Mouse (Mus musculus) midbrain, embryonic 15.5 days (tissue): ENCODE data around the gene Cog5. TPM values are rescaled to one million over a fixed set of nuclear protein-coding genes. Genes with fewer than 3 reads are reported as not detected.
A peak's percentile ranks its signal among the peaks of the same experiment; 100 is the strongest.
"Not testable (repeated sequence)": the region's sequence is repeated elsewhere in the genome, so short reads cannot be mapped to it uniquely, and the experiment has no call there.

Experiments
- ATAC-seq: fragments of 200-750 bp; cut with Nextera tagmentation; replicated peaks from 2 replicates; pipeline ENCODE4 v1.8.0; 2017; ENCODE audit warnings: moderate TSS enrichment
- H3K27ac ChIP-seq: fragments of 300-500 bp; sonication (generic); 2 replicates; pipeline ENCODE4 v1.5.1; 2015; ENCODE audit warnings: mild to moderate bottlenecking, inconsistent platforms
- H3K27me3 ChIP-seq: fragments of 300-500 bp; sonication (generic); replicated peaks from 2 replicates; pipeline ENCODE4 v1.6.1; 2015; ENCODE audit warnings: inconsistent platforms
- H3K36me3 ChIP-seq: fragments of 300-500 bp; sonication (generic); replicated peaks from 2 replicates; pipeline ENCODE4 v1.6.1; 2015; ENCODE audit warnings: inconsistent platforms
- H3K4me1 ChIP-seq: fragments of 300-500 bp; sonication (generic); 2 replicates; pipeline ENCODE4 v1.6.1; 2015; ENCODE audit warnings: inconsistent platforms
- H3K4me2 ChIP-seq: fragments of 300-500 bp; sonication (generic); 2 replicates; pipeline ENCODE4 v1.6.1; 2015; ENCODE audit warnings: inconsistent platforms, mild to moderate bottlenecking, moderate library complexity
- H3K4me3 ChIP-seq: fragments of 300-500 bp; sonication (generic); 2 replicates; pipeline ENCODE4 v1.5.1; 2015; ENCODE audit warnings: mild to moderate bottlenecking, inconsistent platforms
- H3K9ac ChIP-seq: fragments of 300-500 bp; sonication (generic); 2 replicates; pipeline ENCODE4 v1.6.1; 2015; ENCODE audit warnings: mild to moderate bottlenecking, inconsistent platforms
- H3K9me3 ChIP-seq: fragments of 300-500 bp; sonication (generic); 2 replicates; pipeline ENCODE4 v1.6.1; 2016; ENCODE audit warnings: inconsistent platforms
- WGBS: fragments of 180-500 bp; shearing (Covaris S2); methylation state at CpG from one replicate; pipeline ENCODE4 v1.1.7; 2015; ENCODE audit warnings: mixed read lengths; 5-methylcytosine and 5-hydroxymethylcytosine counted together
- polyA plus RNA-seq: library from polyadenylated mRNA; unstranded; fragments of >200 nt; fragmentation: Nextera tagmentation; extraction: Ambion mirVana; gene quantifications from 2 replicates; pipeline ENCODE4 v1.2.1, GENCODE M21; 2015

Cog5 gene
- polyA plus RNA-seq = 26.1 and 28.4 TPM in 2 replicates

DNA sequence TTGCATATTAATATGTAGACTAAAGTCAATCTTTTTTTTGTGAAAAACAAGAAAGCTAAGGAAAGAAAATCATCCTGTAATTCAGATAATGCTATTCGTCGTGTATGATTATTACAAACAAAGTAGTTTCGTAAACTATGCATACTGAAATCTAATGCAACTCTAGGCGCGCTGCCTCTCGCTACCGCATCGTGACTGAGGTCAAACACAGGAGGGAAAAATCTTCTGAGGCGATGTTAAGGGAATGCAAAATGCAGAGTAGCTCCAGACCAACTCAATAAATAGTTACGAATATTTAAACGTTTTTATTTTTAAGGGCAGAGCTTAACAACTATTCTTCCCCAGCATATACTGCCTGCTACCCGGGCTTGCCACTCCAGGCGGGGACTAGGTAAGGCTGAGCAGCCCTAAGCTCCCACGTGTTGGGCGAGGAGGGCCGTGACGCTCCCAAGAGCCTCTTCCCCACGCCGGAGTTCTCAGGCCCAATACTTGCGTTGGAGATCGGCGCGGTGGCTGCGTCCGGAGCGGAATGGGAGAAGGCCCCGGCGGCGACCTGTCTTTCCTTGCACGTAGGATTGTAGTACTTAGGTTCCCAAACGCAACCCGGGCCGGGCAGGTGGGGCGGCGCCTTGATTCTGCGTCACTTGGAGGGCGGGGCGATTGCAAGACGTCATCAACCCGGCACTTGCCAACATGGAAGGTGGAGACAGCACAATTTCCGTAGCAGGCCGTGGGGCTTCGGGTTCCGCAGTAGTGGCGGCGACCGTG, at the start of gene Cog5, which contains the start of gene Dus4l:
Cog5 (plus strand) TSS at position 673 of the 768 bp plus-strand sequence.
Dus4l (minus strand) TSS at position 630 of the 768 bp plus-strand sequence.
- WGBS = under 1% methylated on average over 47 of the region's 47 CpGs
- Histone ChIP-seq H3K27ac (peak within 1 kb of the TSS; percentile 84), H3K36me3 (no peaks in the 10 kb centered on the region)

DNA sequence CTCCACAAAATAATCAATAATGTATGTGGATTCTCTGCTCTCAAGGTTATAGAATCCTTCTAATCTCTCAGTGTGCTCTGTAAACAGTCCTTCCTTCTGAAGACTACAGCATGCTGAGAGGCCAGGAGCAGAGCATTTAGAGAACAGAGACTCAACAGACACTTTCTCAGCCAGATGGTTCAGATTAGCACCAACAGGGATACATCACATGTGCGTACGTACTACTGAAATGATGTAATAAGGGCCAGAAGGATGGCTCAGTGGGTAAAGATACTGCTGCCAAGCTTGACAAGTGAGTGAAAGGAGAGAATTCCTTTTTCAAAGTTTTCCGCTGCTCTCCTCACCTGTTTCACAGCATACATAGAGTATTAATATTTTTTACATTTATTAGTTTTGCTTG, 49.8 kb upstream of the Cog5 start:
- no peaks in the 10 kb centered on the region for H3K4me1 ChIP-seq
- H3K9me3 ChIP-seq = no peaks in the 10 kb centered on the region
- no peak overlapping the region for H3K4me2 ChIP-seq
- no peak overlapping the region for H3K4me3 ChIP-seq
- ATAC-seq = no peak
- H3K9ac ChIP-seq = no peak overlapping the region
- H3K36me3 ChIP-seq = no peaks in the 10 kb centered on the region
- 82% methylated on average over 3 of the region's 3 CpGs for WGBS
- H3K27me3 ChIP-seq = no peaks in the 10 kb centered on the region
- no peak overlapping the region for H3K27ac ChIP-seq

More for the DNA sequence above, at the start of gene Cog5, which contains the start of gene Dus4l:
- peak within 1 kb of the TSS; percentile 83 for H3K9ac ChIP-seq
- H3K9me3 ChIP-seq = no peaks in the 10 kb centered on the region
- peak within 1 kb of the TSS; percentile 93 for H3K4me3 ChIP-seq
- H3K4me1 ChIP-seq = peaks cover 6% of the 10 kb centered on the region
- H3K4me2 ChIP-seq = peak within 1 kb of the TSS; percentile 72
- ATAC-seq = peak; percentile 99
- no peaks in the 10 kb centered on the region for H3K27me3 ChIP-seq

GRCm38 (mm10) chr12:31608138-31608537, 46.5 kb upstream of the Cog5 start:
- WGBS = 7% methylated on average over 3 of the region's 3 CpGs

DNA sequence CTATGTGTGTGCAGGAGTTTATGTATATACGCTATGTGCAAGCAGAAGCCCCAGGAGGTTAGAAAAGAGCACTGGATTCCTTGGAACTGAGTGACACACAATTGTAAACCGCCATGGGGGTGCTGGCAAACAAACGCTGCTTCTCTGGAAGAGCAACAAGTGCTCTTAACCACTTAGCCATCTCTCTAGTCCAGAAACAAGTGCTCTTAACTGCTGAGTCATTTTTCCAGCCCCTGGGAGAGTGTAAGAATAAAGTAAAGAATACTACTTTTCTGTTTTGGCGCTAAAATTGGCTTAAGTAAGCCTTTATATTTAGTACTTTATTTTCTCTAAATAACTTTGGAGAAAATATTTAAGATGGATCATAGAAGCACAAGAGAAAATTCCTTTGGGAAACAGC, 41.3 kb upstream of the Cog5 start:
- 0 out of 2 replicates have a peak, but pooled peaks cover 2% of the 10 kb centered on the region for H3K36me3 ChIP-seq
- WGBS = 60% methylated on average over 4 of the region's 4 CpGs
- no peaks in the 10 kb centered on the region for H3K27me3 ChIP-seq
- H3K4me3 ChIP-seq = no peak overlapping the region
- ATAC-seq = no peak
- H3K9me3 ChIP-seq = no peaks in the 10 kb centered on the region
- no peak overlapping the region for H3K4me2 ChIP-seq
- no peak overlapping the region for H3K27ac ChIP-seq
- no peak overlapping the region for H3K9ac ChIP-seq
- H3K4me1 ChIP-seq = no peaks in the 10 kb centered on the region

More at GRCm38 (mm10) chr12:31608138-31608537, 46.5 kb upstream of the Cog5 start:
- H3K27ac ChIP-seq = no peak overlapping the region
- H3K4me2 ChIP-seq = no peak overlapping the region
- H3K4me3 ChIP-seq = no peak overlapping the region
- no peaks in the 10 kb centered on the region for H3K4me1 ChIP-seq
- H3K36me3 ChIP-seq = no peaks in the 10 kb centered on the region
- ATAC-seq = no peak
- H3K9me3 ChIP-seq = no peaks in the 10 kb centered on the region
- H3K9ac ChIP-seq = no peak overlapping the region
- no peaks in the 10 kb centered on the region for H3K27me3 ChIP-seq

GRCm38 (mm10) chr12:31620106-31620505, 34.6 kb upstream of the Cog5 start:
- no peak overlapping the region for H3K4me3 ChIP-seq
- ATAC-seq = no peak
- no peak overlapping the region for H3K9ac ChIP-seq
- H3K9me3 ChIP-seq = no peaks in the 10 kb centered on the region
- H3K36me3 ChIP-seq = 0 out of 2 replicates have a peak, but pooled peaks cover 3% of the 10 kb centered on the region
- H3K4me2 ChIP-seq = no peak overlapping the region
- H3K27ac ChIP-seq = no peak overlapping the region
- H3K27me3 ChIP-seq = no peaks in the 10 kb centered on the region
- H3K4me1 ChIP-seq = no peaks in the 10 kb centered on the region
- WGBS = 82% methylated on average over 8 of the region's 8 CpGs

- ATAC-seq = no peak
- Histone ChIP-seq H3K4me3 (no peak overlapping the region), H3K9me3 (no peaks in the 10 kb centered on the region), H3K36me3 (0 out of 2 replicates have a peak, but pooled peaks cover 3% of the 10 kb centered on the region), H3K4me1 (no peaks in the 10 kb centered on the region), H3K27me3 (no peaks in the 10 kb centered on the region), H3K9ac (no peak overlapping the region), H3K4me2 (no peak overlapping the region), H3K27ac (no peak overlapping the region)
- WGBS = 85% methylated on average over 1 of the region's 1 CpGs
Observed at GRCm38 (mm10) chr12:31625016-31625415, 29.7 kb upstream of the Cog5 start.

DNA sequence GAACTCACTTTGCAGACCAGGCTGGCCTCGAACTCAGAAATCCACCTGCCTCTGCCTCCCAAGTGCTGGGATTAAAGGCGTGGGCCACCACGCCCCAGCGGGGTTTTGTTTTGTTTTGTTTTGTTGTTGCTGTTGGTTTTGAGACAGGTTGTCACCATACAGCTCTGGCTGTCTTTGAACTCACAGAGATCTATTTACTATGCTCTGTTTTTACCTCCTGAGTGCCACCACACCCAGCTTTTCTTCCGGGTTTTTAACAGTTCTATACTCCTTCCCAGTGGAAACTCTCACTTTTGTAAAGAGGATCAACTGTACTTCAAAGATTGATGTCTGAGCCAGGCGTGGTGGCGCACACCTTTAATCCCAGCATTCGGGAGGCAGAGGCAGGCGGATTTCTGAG, 26.3 kb upstream of the Cog5 start:
- H3K4me3 ChIP-seq, H3K27me3 ChIP-seq, H3K9me3 ChIP-seq, H3K9ac ChIP-seq, ATAC-seq, H3K4me2 ChIP-seq, H3K36me3 ChIP-seq, H3K27ac ChIP-seq, H3K4me1 ChIP-seq: not testable (repeated sequence)
- 90% methylated on average over 9 of the region's 9 CpGs for WGBS

DNA sequence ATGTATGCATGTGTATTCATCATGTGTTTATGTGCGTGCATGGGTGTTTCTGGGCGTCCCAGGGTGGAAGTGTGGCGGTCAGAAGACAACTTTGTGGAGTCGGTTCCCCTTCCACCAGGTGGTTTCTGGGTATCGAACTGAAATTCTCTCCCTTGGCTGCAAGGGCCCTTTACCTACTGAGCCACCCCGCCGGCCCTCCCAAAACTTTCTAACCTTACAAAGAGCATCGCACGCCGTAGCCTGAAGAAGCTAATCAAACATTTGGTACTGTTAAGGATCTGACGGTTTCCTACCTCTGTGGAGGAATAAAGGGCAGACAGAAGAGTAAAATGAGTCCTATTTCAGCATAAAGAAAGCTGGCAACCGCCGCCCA, 20.7 kb upstream of the Cog5 start:
- H3K4me1 ChIP-seq = peaks cover 15% of the 10 kb centered on the region; the same call in 1 of the 2 replicates
- H3K27ac ChIP-seq = peak overlapping the region; percentile 77
- H3K4me2 ChIP-seq = peak overlapping the region; percentile 86
- 11% methylated on average over 13 of the region's 13 CpGs for WGBS
- H3K9me3 ChIP-seq = no peaks in the 10 kb centered on the region
- H3K36me3 ChIP-seq = no peaks in the 10 kb centered on the region
- H3K27me3 ChIP-seq = no peaks in the 10 kb centered on the region
- H3K4me3 ChIP-seq = peak overlapping the region; percentile 53
- peak overlapping the region; percentile 71 for H3K9ac ChIP-seq
- ATAC-seq = peak; percentile 60

DNA sequence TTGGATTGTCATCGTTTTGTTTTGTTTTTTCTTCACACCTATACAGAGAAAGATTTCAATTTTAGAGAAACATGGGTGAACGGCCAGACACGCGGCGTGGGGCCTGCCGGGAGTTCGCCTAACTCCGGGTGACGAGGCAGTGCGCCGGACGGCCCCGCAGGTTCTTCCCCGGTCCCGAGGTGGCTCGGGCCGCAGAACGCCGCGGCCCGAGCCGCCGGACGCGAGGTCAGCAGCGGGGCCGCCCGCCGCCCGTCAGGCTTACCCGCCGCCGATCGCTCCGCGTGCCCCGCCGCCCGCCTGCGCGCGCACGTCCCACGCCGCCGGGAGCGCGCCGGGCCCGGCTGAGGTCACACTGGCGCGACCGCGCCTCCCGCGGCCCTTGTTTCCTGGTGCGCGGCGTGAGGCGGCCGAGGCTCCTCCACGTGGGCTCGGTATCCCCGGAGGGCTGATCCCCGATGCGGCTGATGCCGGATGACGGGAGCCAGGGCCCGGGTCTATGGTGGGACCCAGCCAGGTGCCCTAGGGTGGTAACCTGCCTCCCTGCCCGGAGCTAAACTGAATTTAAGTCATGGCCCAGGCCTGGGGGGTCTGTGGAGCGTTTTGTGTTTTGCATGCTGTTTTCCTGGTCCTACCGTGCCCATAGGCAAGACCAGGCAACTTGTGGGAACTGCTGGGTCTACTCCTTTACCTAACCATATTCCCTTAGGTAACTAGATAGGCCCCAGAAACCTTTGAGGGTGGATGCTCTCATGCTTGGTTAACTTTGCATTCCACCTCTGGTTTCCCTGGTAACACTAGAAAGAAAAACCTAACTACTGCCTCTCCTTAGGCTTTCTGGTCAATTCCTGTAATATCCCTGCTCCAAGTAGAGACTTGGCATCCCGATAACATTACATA, 20.1 kb upstream of the Cog5 start, which contains the start of gene Bcap29:
Bcap29 (minus strand) TSS at position 316 of the 897 bp plus-strand sequence.
- Histone ChIP-seq H3K36me3 (no peaks in the 10 kb centered on the region), H3K4me1 (peaks cover 15% of the 10 kb centered on the region; the same call in 1 of the 2 replicates), H3K4me2 (peak within 1 kb of the TSS; percentile 86), H3K27ac (peak within 1 kb of the TSS; percentile 77), H3K9me3 (no peaks in the 10 kb centered on the region), H3K4me3 (peak within 1 kb of the TSS; percentile 53), H3K9ac (peak within 1 kb of the TSS; percentile 71), H3K27me3 (no peaks in the 10 kb centered on the region)
- peak; percentile 92 for ATAC-seq
- 1% methylated on average over 73 of the region's 73 CpGs for WGBS

DNA sequence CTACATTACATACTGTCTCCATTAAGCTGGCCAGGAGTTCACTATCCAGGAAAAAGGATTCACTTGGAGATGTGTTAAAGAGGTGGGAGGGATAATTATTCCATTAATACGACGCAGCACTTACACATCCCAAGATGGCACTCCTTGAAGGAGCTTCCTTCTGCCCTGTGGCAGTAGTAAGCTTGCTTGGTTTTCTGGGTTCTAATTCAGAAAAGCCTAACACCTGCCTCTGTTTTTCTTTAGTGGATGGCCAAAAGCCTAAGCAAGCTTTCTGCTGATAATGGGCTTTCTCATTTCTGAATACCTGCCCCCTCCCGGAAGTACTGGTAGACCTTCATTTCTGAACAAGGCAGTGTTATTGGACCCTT, 19.4 kb upstream of the Cog5 start:
- Histone ChIP-seq H3K27me3 (no peaks in the 10 kb centered on the region), H3K27ac (no peak overlapping the region), H3K4me1 (peaks cover 15% of the 10 kb centered on the region; the same call in 1 of the 2 replicates), H3K4me2 (peak overlapping the region; percentile 86; the same call in 1 of the 2 replicates), H3K9me3 (no peaks in the 10 kb centered on the region), H3K9ac (no peak overlapping the region), H3K4me3 (peak overlapping the region; percentile 53; the same call in 1 of the 2 replicates), H3K36me3 (no peaks in the 10 kb centered on the region)
- peak; percentile 27 for ATAC-seq
- 81% methylated on average over 3 of the region's 3 CpGs for WGBS

DNA sequence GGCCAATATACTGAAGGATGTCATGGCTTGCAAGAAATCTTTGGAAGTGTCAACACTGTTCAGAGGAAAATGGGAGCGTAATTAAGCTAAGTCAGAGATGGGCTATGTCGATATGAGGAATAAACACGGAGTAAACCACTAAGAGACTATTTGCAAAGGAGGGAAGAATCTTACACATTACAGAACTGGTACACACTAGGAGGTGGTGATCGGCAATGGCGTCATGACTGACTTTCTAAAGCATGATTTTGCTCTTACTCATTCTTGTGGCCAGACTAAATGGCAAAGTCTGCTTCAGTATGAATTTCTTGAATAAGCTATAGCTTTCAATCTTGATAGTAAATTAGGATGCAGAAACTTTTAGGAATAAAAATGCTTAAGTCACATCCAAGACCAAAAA, 1.1 kb upstream of the Cog5 start:
- no peak overlapping the region for H3K4me3 ChIP-seq

GRCm38 (mm10) chr12:31654965-31655477, 352 bp downstream of the Cog5 start:
- peak overlapping the region; percentile 84 for H3K27ac ChIP-seq
- no peaks in the 10 kb centered on the region for H3K36me3 ChIP-seq
- H3K27me3 ChIP-seq = no peaks in the 10 kb centered on the region
- H3K4me1 ChIP-seq = peaks cover 6% of the 10 kb centered on the region
- H3K4me3 ChIP-seq = peak overlapping the region; percentile 93
- under 1% methylated on average over 29 of the region's 29 CpGs for WGBS
- peak overlapping the region; percentile 72 for H3K4me2 ChIP-seq
- peak; percentile 82 for ATAC-seq
- peak overlapping the region; percentile 83 for H3K9ac ChIP-seq
- H3K9me3 ChIP-seq = no peaks in the 10 kb centered on the region

More for the DNA sequence above, 1.1 kb upstream of the Cog5 start:
- H3K27me3 ChIP-seq = no peaks in the 10 kb centered on the region
- no peak overlapping the region for H3K9ac ChIP-seq
- H3K4me1 ChIP-seq = peaks cover 6% of the 10 kb centered on the region
- peak overlapping the region; percentile 72; the same call in 1 of the 2 replicates for H3K4me2 ChIP-seq
- ATAC-seq = no peak
- H3K9me3 ChIP-seq = no peaks in the 10 kb centered on the region
- no peak overlapping the region for H3K27ac ChIP-seq
- WGBS = 77% methylated on average over 5 of the region's 5 CpGs
- H3K36me3 ChIP-seq = no peaks in the 10 kb centered on the region
